Mouse (Mus musculus): Measurements from ENCODE around the gene Gimd1.

DNA sequence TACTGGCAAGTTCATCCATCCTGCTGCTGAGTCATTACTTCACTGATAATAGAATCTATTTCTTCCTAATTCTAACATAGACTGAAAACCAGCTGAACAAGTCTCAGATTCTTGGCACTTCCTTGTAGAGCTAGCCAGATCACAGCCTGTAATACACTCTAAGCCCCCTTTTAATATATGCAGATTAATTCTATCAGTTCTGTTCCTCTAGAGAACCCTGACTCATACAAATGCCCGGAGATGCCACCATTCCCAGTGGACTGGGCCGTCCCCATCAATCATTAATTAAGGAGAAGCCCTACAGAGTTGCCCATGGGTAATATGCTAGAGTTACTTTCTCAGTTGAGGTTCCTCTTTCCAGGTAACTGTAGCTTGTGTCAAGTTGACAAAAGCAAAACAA is 26.3 kb downstream of the Gimd1 start:
- no peak for TF ChIP-seq CTCF (IDR thresholded peaks at IDR 0.05 in 2 of 3, conservative IDR thresholded peaks at IDR 0.05 in 1 of 3; ENCODE audit: control insufficient read depth in 1 of 3, insufficient read depth in 1 of 3, low read depth in 2 of 3, low read length in 3 of 3, poor library complexity in 1 of 3, severe bottlenecking in 1 of 3)
- no peak for TF ChIP-seq MAX (IDR thresholded peaks at IDR 0.05; ENCODE audit: low read length)
- TF ChIP-seq RAD21 (IDR thresholded peaks at IDR 0.05; ENCODE audit: low read depth, low read length) = no peak
- no peak for TF ChIP-seq USF1 (IDR thresholded peaks at IDR 0.05; ENCODE audit: low read depth, low read length)
